Mouse (Mus musculus) lung, embryonic 15.5 days (tissue): ENCODE data around the gene Tpcn1. TPM values are rescaled to one million over a fixed set of nuclear protein-coding genes. Genes with fewer than 3 reads are reported as not detected.

Experiments
- ATAC-seq: fragments of 200-750 bp; cut with Nextera tagmentation; 2 replicates; pipeline ENCODE4 v1.8.0; 2017; ENCODE audit warnings: moderate number of reproducible peaks, borderline replicate concordance; ENCODE audit not compliant: low FRiP score, low TSS enrichment; ENCODE audit errors: extremely low read depth
- H3K27ac ChIP-seq: fragments of 300-500 bp; sonication (generic); 2 replicates; pipeline ENCODE4 v1.5.1; 2015; ENCODE audit warnings: moderate library complexity, mild to moderate bottlenecking, inconsistent platforms
- H3K27me3 ChIP-seq: fragments of 300-500 bp; sonication (generic); 2 replicates; pipeline ENCODE4 v1.6.1; 2015; ENCODE audit warnings: inconsistent platforms
- H3K36me3 ChIP-seq: fragments of 300-500 bp; sonication (generic); 2 replicates; pipeline ENCODE4 v1.6.1; 2015; ENCODE audit warnings: inconsistent platforms
- H3K4me1 ChIP-seq: fragments of 300-500 bp; sonication (generic); 2 replicates; pipeline ENCODE4 v1.6.1; 2015; ENCODE audit warnings: inconsistent platforms
- H3K4me2 ChIP-seq: fragments of 300-500 bp; sonication (generic); 2 replicates; pipeline ENCODE4 v1.6.1; 2015; ENCODE audit warnings: inconsistent platforms, mild to moderate bottlenecking, moderate library complexity
- H3K4me3 ChIP-seq: fragments of 300-500 bp; sonication (generic); 2 replicates; pipeline ENCODE4 v1.5.1; 2015; ENCODE audit warnings: mild to moderate bottlenecking, inconsistent platforms
- H3K9ac ChIP-seq: fragments of 300-500 bp; sonication (generic); 2 replicates; pipeline ENCODE4 v1.6.1; 2015; ENCODE audit warnings: inconsistent platforms
- H3K9me3 ChIP-seq: fragments of 300-500 bp; sonication (generic); 2 replicates; pipeline ENCODE4 v1.6.1; 2016; ENCODE audit warnings: inconsistent platforms
- WGBS: fragments of 180-500 bp; shearing (Covaris S2); methylation state at CpG from one replicate; pipeline ENCODE4 v1.1.7; 2015; 5-methylcytosine and 5-hydroxymethylcytosine counted together
- polyA plus RNA-seq: library from polyadenylated mRNA; unstranded; fragments of >200 nt; fragmentation: Nextera tagmentation; extraction: Ambion mirVana; gene quantifications from 2 replicates; pipeline ENCODE4 v1.2.1, GENCODE M21; 2015

The Tpcn1 gene
- polyA plus RNA-seq, 1 experiment from 2014 or later, result 20.3 TPM

DNA sequence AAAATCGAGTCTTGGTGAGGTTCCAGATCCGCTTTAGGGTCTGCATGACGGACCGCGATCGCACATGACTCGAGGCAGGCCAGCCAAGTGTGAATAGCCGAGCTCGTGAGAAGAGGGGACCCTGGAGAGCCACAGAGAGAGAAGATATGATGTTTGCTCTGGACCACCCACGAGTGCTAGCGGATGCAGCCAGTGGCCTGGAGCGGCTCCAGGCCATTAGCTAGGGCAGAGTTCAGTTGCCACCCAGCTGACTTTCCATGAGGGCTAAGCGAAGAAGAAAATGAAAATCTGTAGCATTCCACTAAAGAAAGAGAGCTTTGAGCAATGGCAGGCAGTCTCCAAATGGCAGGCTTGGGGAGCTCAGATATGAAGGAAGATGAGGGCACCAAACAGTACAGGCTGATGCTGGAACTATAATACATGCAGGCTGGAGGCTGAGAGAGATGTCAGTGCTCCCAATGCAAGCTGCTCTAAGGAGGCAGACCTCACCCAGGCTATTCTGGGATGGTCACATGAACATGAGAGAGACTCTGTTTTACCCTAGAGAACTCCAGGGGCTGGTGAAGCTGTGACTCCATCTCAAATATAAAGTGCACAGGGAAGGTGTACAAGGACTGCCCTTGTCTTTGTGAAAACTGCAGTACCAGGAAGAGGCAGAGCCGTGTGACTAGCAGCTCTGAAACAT lies 17.3 kb downstream of the Tpcn1 start:
- Histone ChIP-seq H3K4me2 (peak overlapping the region; percentile 17; the same call in 1 of the 2 replicates), H3K4me1 (peaks cover 67% of the 10 kb centered on the region), H3K27ac (peak overlapping the region; percentile 80)

DNA sequence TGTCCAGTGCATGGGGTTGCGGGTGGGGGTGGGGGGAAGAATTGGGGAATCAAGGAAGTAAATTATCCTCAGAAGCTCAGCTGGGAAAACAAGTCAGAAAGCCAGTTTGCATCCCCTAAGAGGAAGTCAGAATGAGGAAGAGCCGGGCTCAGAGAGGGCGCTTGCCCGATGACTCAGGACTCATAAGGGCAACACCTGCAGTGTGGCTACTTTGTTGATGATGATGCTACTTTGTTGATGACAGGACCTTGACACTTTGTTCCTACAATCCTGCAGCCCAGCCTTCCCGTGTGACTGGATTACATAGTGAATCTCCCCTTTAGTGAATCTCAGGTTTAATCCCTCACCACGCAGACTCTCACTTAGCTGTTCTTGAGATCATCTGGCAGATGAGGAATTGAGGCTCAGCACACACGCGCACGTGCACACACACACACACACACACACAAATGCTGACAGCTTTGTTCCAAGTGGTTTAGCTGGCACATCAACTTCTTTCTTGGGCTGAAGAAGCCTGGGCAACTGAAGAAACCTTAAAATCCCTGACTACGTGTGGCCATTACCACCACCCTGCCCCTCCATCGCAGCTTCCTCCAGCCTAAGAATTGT lies 18.1 kb downstream of the Tpcn1 start:
- H3K4me3 ChIP-seq, result no peak overlapping the region
- no peaks in the 10 kb centered on the region for H3K9me3 ChIP-seq
- no peaks in the 10 kb centered on the region for H3K27me3 ChIP-seq
- H3K4me2 ChIP-seq, result peak overlapping the region; percentile 17; the same call in 1 of the 2 replicates
- no peaks in the 10 kb centered on the region for H3K36me3 ChIP-seq
- peak overlapping the region; percentile 80 for H3K27ac ChIP-seq
- WGBS, result 67% methylated on average over 11 of the region's 11 CpGs
- no peak overlapping the region for H3K9ac ChIP-seq
- peaks cover 75% of the 10 kb centered on the region for H3K4me1 ChIP-seq
- ATAC-seq, result no peak

More for the DNA sequence above, 17.3 kb downstream of the Tpcn1 start:
- Histone ChIP-seq H3K9ac (no peak overlapping the region), H3K27me3 (no peaks in the 10 kb centered on the region), H3K36me3 (no peaks in the 10 kb centered on the region), H3K4me3 (no peak overlapping the region), H3K9me3 (no peaks in the 10 kb centered on the region)
- whole genome bisulfite sequencing, result 31% methylated on average over 14 of the region's 14 CpGs
- ATAC-seq, result peak; percentile 64

DNA sequence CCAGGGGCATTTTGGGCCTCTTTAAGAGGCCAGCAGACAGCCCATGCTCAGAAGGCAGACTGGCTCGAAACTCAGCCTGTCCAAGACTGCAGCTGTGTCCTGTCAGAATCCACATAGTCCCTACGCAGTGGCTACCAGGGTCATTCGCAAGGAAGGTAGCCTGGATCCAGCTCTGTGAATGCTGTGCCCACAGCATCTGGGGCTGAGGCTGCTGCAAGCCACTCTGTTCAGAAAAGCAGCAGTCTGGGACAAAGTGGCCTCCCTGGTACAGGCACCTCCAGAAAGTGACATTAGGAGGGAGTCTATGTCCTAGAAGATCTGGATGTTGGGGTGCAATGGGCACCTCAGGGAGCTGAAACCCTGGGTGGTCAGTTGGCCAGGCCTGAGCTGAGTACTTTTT lies 18.7 kb downstream of the Tpcn1 start:
- WGBS, result 64% methylated on average over 3 of the region's 3 CpGs
- no peak overlapping the region for H3K4me2 ChIP-seq
- H3K4me3 ChIP-seq, result no peak overlapping the region
- ATAC-seq, result no peak
- no peak overlapping the region for H3K27ac ChIP-seq
- H3K36me3 ChIP-seq, result no peaks in the 10 kb centered on the region
- no peak overlapping the region for H3K9ac ChIP-seq
- H3K27me3 ChIP-seq, result no peaks in the 10 kb centered on the region
- no peaks in the 10 kb centered on the region for H3K9me3 ChIP-seq
- H3K4me1 ChIP-seq, result peaks cover 81% of the 10 kb centered on the region

DNA sequence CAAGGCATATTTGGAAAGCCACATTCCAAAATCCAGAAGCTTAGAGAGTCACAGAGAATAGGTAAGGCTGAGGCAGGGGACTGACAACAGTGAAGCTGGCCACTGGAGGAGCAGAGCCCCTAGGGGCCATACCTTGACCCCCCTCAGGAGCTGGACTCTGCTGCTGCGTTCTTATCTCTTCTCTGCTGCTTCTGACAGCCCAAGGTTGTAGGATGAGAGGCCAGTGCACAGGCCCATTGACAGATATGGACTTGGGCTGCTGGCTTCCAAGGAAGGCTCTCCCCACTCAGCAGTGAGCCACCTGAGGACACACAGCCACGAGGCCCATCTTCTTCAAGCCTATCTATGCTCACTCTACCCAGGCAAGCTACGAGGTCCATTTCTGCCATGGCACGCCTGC lies 19.5 kb downstream of the Tpcn1 start:
- no peak overlapping the region for H3K9ac ChIP-seq
- peak overlapping the region; percentile 16; the same call in 1 of the 2 replicates for H3K27ac ChIP-seq
- H3K27me3 ChIP-seq, result no peaks in the 10 kb centered on the region
- no peak overlapping the region for H3K4me3 ChIP-seq
- H3K4me1 ChIP-seq, result peaks cover 84% of the 10 kb centered on the region
- ATAC-seq, result no peak
- 80% methylated on average over 4 of the region's 4 CpGs for WGBS
- no peak overlapping the region for H3K4me2 ChIP-seq
- H3K36me3 ChIP-seq, result no peaks in the 10 kb centered on the region
- H3K9me3 ChIP-seq, result no peaks in the 10 kb centered on the region

DNA sequence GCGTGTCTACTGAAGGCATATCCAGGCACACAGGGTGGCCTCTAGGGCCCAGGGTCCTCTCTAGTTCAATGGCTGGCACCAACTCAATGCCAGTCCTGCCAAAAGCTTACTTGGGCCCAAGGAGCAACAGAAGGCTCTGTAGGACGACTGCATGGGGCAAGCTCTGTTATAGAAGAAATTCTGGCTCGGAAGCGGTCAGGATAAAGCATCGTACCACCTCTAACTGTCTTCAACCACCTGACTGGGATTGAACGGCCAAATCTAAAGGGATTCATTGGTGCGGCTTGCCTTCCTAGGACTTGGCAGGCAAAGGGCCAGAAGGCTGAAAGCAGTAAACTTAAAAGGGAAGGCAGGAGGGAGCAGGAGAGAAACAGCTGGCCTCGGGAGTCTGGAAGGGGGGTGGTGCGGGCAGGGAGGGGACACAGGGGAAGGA lies 20.1 kb downstream of the Tpcn1 start:
- Histone ChIP-seq H3K36me3 (no peaks in the 10 kb centered on the region), H3K4me1 (peaks cover 89% of the 10 kb centered on the region), H3K9ac (no peak overlapping the region), H3K4me3 (no peak overlapping the region), H3K27ac (peak overlapping the region; percentile 64; the same call in 1 of the 2 replicates), H3K4me2 (no peak overlapping the region), H3K27me3 (no peaks in the 10 kb centered on the region), H3K9me3 (no peaks in the 10 kb centered on the region)
- 55% methylated on average over 9 of the region's 9 CpGs for WGBS
- ATAC-seq, result no peak

DNA sequence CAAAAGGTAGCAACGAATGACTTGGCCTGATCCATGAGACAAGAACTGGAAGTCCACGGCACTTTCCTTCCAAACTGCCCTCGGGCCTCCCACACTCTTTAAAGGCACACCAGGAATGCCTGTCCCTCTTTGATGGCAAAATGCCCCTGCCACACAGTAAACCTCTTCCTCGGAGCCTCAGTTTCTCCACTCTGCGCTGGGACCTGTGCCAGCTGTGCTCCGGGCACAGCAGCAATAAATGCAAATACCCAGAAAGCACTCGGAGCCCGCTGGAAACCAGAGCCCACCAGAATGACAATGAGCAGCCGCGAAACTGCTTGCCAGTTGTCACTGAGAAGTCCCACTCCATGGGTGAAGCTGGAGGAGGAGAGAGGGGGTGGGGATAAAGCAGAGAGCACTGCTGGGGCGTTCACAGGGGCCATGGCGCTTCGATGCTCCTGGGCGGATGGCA lies 20.7 kb downstream of the Tpcn1 start:
- 55% methylated on average over 14 of the region's 14 CpGs for WGBS
- Histone ChIP-seq H3K36me3 (no peaks in the 10 kb centered on the region), H3K27ac (peak overlapping the region; percentile 64), H3K4me1 (peaks cover 91% of the 10 kb centered on the region), H3K9ac (no peak overlapping the region), H3K4me2 (no peak overlapping the region), H3K4me3 (no peak overlapping the region), H3K27me3 (no peaks in the 10 kb centered on the region), H3K9me3 (no peaks in the 10 kb centered on the region)
- ATAC-seq, result no peak

DNA sequence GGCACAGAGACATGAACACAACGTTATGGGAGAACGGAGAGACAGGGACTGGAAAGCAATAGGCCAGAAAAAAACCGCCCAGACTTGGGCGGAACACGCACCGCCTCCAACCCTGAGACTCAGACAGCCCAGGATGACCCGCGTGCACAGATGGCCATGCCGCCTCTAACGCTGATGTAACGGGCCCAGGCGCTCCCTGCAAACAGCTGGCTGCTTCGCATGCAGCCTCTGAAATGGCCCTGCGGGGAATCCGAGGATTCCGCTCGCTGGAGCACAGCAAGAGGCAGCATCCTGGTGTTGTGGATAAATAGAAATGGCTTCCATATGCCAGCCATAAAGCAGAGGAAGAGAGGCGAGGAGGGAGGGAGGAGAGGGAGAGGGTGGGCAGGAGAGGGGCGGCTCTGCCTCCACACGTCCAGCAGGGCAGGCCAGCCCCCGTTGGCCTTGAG lies 21.2 kb downstream of the Tpcn1 start:
- Histone ChIP-seq H3K9ac (no peak overlapping the region), H3K27me3 (no peaks in the 10 kb centered on the region), H3K36me3 (no peaks in the 10 kb centered on the region), H3K4me1 (peaks cover 91% of the 10 kb centered on the region), H3K27ac (peak overlapping the region; percentile 64), H3K4me2 (no peak overlapping the region), H3K9me3 (no peaks in the 10 kb centered on the region), H3K4me3 (no peak overlapping the region)
- ATAC-seq, result peak; percentile 15; the same call in 1 of the 2 replicates
- WGBS, result 40% methylated on average over 21 of the region's 21 CpGs

DNA sequence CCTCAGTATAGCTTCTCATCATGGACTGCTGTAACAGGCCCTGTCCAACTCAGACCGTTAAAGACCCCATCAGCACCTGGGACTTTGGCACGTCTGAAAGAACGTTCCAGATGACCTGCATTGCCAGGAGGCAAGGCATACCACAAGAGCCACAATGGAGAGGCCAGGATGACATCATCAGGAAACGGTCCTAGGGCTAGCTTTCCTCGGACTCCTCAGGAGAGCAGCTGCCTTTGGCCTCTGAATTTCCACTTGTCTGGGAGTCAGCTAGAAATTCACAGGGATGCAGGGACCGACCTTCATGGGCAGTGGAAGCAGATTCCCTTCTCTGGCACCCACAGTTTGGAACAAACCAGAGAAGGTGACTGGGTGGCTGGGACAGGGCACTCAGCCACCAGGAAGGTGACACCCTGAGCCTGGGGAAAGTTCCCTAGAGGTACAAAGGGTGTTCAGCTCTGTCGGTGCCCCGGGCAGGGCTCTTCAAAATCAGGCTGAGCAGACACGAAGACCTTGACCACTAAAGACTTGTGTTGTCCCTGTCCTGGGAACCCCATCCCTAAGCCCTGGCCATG lies 21.7 kb downstream of the Tpcn1 start:
- no peak for ATAC-seq
- WGBS, result 49% methylated on average over 9 of the region's 9 CpGs
- H3K9ac ChIP-seq, result no peak overlapping the region

DNA sequence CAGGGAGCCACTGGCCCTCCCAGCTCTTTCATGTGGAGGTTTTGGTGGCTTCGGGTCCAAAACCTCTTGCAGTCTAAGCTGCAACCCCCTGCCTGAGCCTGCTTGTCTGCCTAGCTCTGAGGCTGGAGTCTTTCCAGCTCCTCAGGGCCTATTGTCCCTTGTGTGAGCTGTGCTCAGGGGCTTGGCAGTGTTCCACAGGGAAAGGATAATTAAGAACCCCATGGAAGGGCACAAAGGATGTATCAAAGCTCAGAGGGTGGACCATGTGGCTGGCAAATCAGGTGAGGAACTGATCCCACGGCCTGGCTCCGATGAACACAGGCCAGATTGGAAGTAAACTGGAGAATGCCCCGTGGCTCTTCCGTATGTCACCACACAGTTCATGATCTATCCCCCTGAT lies 22.4 kb downstream of the Tpcn1 start:
- H3K4me2 ChIP-seq, result no peak overlapping the region
- H3K27ac ChIP-seq, result peak overlapping the region; percentile 11
- no peaks in the 10 kb centered on the region for H3K27me3 ChIP-seq
- H3K9ac ChIP-seq, result no peak overlapping the region
- ATAC-seq, result no peak
- no peaks in the 10 kb centered on the region for H3K36me3 ChIP-seq
- no peak overlapping the region for H3K4me3 ChIP-seq
- no peaks in the 10 kb centered on the region for H3K9me3 ChIP-seq
- peaks cover 83% of the 10 kb centered on the region for H3K4me1 ChIP-seq
- WGBS, result 51% methylated on average over 5 of the region's 5 CpGs

More for the DNA sequence above, 21.7 kb downstream of the Tpcn1 start:
- Histone ChIP-seq H3K4me2 (no peak overlapping the region), H3K27ac (peak overlapping the region; percentile 64; the same call in 1 of the 2 replicates), H3K36me3 (no peaks in the 10 kb centered on the region), H3K4me3 (no peak overlapping the region), H3K4me1 (peaks cover 87% of the 10 kb centered on the region), H3K9me3 (no peaks in the 10 kb centered on the region), H3K27me3 (no peaks in the 10 kb centered on the region)

DNA sequence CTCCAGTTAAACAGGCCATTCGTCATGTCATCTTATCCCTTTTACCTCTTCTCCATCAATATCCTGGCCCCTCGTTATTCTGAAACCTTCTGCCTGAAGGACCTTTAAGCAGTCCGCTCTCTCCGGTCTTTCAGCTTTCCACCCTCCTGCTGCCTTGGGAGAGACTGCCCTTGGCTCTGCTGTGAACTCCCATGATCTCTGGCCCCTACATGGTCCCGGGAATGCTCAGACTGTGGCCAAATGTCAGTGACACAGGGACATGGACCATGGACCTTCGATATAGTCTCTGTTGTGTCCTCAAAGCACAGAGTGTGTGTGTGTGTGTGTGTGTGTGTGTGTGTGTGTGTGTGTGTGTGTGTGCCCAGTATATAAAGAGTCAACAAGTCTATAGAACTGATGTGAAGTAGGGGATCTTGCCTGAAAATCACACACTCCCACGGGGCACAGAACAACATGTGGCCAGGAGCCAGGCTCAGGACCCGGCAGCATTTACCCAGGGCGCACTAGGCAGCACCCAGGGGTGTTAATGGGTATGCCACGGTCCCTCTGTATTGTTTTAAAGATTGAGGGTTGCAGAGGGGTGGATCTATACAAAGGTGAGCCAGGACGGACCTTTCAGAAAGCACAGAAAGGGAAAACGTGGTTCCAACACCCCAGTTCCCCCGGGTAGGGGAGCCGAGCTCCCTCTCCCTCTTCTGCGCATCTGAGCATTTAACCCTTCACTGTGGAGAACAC lies 23.1 kb downstream of the Tpcn1 start:
- no peak for ATAC-seq
- Histone ChIP-seq H3K4me3 (no peak overlapping the region), H3K4me2 (no peak overlapping the region), H3K36me3 (no peaks in the 10 kb centered on the region), H3K4me1 (peaks cover 83% of the 10 kb centered on the region), H3K27ac (peak overlapping the region; percentile 11; the same call in 1 of the 2 replicates), H3K27me3 (no peaks in the 10 kb centered on the region), H3K9me3 (no peaks in the 10 kb centered on the region), H3K9ac (no peak overlapping the region)
- 37% methylated on average over 15 of the region's 15 CpGs for WGBS

DNA sequence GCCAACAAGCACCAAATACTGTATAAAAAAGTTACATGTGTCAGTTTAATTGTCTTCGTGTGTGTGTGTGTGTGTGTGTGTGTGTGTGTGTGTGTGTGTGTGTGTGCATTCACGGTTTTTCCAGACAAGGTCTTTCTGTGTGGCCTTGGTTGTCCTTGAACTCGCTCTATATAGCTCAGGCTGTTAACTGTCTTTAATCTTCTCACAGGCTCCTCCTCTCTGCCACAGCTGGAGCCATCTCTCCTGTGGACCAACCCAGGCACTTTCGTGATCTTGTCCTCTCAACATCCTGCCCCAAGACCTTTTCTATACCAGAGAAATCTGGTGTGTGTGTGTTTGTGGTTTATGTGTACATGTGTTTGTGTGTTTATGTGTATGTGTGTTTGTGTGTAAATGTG lies 24.6 kb downstream of the Tpcn1 start:
- H3K4me2 ChIP-seq, result no peak overlapping the region
- H3K9me3 ChIP-seq, result no peaks in the 10 kb centered on the region
- no peak for ATAC-seq
- peaks cover 80% of the 10 kb centered on the region for H3K4me1 ChIP-seq
- H3K4me3 ChIP-seq, result no peak overlapping the region
- H3K9ac ChIP-seq, result no peak overlapping the region
- H3K27ac ChIP-seq, result peak overlapping the region; percentile 86
- 23% methylated on average over 4 of the region's 4 CpGs for WGBS
- H3K36me3 ChIP-seq, result no peaks in the 10 kb centered on the region
- no peaks in the 10 kb centered on the region for H3K27me3 ChIP-seq
